Mouse (Mus musculus): ENCODE measurements around the gene Dennd6b. TPM values are rescaled to one million over a fixed set of nuclear protein-coding genes. Genes with fewer than 3 reads are reported as not detected.

Gene Dennd6b
- polyA plus RNA-seq, 1 experiment = 5.3 TPM

DNA sequence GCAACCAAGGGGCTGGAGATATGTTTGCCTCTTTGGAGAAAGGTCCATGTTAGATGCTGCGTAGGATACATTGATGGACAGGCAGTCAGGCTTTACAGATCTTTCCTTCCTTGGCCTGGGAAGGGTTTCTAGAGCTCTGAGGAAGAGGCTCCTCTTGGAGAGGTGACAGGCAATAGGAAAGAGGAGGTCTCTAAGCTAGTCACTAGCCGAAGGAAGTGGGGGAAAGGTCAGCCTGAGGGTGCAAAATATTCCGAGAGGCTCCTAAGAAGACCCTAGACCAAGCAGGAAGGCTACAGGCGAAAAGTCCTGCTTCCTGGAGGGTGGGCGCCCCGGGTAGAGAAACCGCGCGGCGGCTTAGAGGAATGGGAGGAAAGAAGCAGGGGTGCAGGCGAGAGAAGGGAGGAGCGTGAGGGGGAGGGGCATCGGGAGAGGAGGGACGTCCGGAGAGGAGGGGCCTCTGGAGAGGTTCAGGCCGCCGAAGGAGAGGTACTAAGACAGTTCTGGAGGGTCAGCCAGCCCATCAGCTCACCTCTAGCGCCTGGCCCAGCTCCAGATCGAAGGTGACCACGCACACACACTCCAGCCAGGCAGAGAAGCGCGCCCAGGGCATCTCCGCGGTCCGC lies 495 bp downstream of the Dennd6b start:
- no peak for TF ChIP-seq GATA1 (IDR thresholded peaks at IDR 0.05; ENCODE audit: low read length)

- TF ChIP-seq GATA1 (IDR thresholded peaks at IDR 0.05; ENCODE audit: low read length) = no peak
Observed at GRCm38 (mm10) chr15:89195261-89195681, 1.0 kb downstream of the Dennd6b start.

DNA sequence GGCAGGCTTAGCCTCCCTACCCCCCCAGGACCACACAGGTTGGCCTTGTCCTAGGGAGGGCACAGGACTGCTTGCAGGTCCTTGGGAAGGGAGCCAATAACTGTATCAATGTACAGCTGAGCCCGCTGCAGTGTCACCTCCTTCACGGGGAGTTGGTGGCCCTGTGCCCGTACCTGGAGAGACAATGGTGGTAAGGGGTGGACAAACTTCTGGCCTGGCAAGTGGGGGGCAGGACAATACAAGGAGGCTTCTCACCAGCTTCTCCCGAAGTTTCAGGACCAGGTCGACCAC lies 11.4 kb downstream of the Dennd6b start:
- TF ChIP-seq GATA1 (IDR thresholded peaks at IDR 0.05; ENCODE audit: low read length) = no peak

DNA sequence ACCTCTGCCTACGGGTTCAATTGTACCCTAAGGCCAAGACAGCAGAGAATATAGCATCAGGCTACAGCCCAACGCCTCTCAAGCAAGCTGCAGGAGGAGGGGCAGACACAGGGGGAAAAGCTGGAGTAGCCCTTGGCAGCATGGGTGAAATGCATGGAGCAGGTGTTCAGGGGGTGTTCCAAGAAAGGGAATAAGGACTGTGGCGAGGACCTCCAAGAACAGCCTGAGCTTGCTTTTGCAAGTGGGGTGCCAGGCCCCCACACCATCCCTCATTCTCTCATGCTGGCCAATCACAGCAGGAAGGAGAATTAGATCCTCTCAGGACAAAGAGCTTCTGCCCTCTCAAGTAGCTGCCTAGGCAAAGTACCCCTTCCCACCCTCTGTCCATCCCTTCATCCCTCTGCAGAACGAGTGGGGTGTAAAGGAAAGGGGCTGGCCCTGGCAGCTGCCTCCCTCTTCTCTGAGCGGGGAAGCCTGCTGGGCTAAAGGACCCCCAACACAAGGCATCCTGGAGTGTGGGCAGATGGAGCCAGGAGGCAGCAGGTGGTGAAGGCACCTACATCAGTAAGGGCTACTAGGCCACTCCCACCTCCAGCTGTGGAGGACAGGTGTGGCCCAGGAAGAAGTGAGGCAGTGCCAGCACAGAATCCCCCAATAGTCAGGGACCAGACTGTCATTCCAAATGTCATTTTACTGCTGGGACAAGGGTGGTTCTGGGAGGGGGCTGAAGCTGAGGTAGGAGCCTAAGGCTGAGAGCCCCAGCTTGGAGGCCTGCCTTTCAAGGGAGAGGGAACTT lies 12.0 kb downstream of the Dennd6b start:
- TF ChIP-seq GATA1 (IDR thresholded peaks at IDR 0.05; ENCODE audit: low read length) = no peak

DNA sequence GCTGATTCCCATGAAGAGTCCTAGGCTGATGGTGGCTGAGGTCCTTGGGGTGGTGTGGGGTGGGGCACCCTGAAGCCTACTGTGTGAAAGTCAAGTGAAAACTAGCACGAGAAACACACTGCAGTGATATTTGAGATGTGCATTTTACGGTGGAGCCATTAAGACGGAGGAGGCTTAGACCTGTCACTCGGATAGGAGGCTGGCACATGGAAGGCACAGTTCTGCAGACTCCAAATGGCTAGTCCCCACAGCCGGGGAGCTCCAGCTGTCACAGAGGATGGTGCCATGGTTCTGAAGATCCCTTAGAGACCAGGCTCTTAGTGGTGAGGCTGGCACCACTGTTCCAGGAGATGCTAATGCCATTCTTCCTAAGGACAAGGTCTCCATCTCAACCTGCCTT lies 13.5 kb downstream of the Dennd6b start:
- no peak for TF ChIP-seq GATA1 (IDR thresholded peaks at IDR 0.05; ENCODE audit: low read length)

- no peak for TF ChIP-seq GATA1 (IDR thresholded peaks at IDR 0.05; ENCODE audit: low read length)
Observed at GRCm38 (mm10) chr15:89182328-89182741, 14.0 kb downstream of the Dennd6b start.

DNA sequence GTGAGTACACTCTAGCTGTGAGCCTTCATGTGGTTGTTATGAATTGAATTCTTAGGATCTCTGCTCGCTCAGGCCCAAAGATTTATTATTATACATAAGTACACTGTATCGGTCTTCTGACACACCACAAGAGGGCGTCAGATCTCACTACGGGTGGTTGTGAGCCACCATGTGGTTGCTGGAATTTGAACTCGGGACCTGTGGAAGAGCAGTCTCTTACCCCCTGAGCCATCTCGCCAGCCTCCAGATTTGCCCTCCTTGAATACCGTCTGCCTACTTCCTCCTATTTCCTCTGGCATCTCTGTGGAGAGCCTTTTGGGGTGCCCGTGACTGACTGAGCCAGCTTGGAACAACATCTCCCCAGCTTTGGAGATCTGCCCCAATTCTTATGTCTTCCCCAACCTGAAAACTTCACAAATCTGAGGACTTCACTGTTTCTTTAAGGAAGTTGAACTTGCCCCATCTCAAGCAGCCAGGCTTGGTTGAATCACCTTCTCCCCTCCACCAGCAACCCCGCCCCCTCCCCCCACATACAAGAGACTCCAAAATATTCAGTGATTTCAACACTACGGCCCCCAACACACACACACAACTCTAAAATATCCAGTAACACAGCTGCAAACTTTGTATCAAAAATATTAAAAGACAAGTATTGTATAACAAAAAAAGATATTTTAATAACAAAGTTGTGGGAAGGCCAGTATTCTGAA lies 14.6 kb downstream of the Dennd6b start:
- TF ChIP-seq GATA1 (IDR thresholded peaks at IDR 0.05; ENCODE audit: low read length) = no peak

- no peak for TF ChIP-seq GATA1 (IDR thresholded peaks at IDR 0.05; ENCODE audit: low read length)
Observed at GRCm38 (mm10) chr15:89180571-89181229, 15.6 kb downstream of the Dennd6b start, which contains the start of gene Plxnb2. Gene Plxnb2, minus strand, starts transcription at chr15:89180788.

- no peak for TF ChIP-seq GATA1 (IDR thresholded peaks at IDR 0.05; ENCODE audit: low read length)
Observed at GRCm38 (mm10) chr15:89180081-89180541, 16.2 kb downstream of the Dennd6b start.

- TF ChIP-seq GATA1 (IDR thresholded peaks at IDR 0.05; ENCODE audit: low read length) = no peak
Observed at GRCm38 (mm10) chr15:89179630-89179964, 16.7 kb downstream of the Dennd6b start.

GRCm38 (mm10) chr15:89178954-89179629 lies 17.2 kb downstream of the Dennd6b start:
- no peak for TF ChIP-seq GATA1 (IDR thresholded peaks at IDR 0.05; ENCODE audit: low read length)

- TF ChIP-seq GATA1 (IDR thresholded peaks at IDR 0.05; ENCODE audit: low read length) = no peak
Observed at GRCm38 (mm10) chr15:89178260-89178860, 17.9 kb downstream of the Dennd6b start.

- TF ChIP-seq GATA1 (IDR thresholded peaks at IDR 0.05; ENCODE audit: low read length) = no peak
Observed at GRCm38 (mm10) chr15:89177576-89178259, 18.6 kb downstream of the Dennd6b start.

- no peak for TF ChIP-seq GATA1 (IDR thresholded peaks at IDR 0.05; ENCODE audit: low read length)
Observed at GRCm38 (mm10) chr15:89177121-89177520, 19.2 kb downstream of the Dennd6b start.
